Mouse (Mus musculus): ENCODE data around the gene Setd1a.

DNA sequence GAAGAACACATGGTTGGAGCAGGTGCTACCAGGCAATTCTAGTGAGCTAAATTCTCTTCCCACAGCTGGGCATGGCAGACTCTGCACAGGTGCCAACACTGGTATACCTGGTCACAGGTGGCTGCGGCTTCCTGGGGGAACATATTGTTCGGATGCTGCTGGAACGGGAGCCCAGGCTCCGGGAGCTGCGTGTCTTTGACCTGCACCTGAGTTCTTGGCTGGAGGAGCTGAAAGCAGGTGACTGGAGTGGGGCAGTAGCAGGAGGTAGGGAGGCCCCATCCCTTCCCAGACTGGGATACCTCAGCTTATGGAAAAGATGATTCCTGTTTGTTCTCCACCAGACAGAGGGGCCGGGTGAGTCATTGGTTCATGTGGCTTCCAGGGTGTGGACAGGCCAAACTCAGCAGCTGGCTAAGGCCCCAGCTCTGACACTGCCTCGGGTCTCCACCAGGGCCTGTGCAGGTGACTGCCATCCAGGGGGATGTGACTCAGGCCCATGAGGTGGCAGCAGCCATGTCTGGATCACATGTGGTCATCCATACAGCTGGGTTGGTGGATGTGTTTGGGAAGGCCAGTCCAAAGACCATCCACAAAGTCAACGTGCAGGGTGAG, 24.6 kb downstream of the Setd1a start:
- TF ChIP-seq USF1 (IDR thresholded peaks at IDR 0.05; ENCODE audit: low read depth) (no peak), CTCF (IDR thresholded peaks at IDR 0.05; ENCODE audit: control insufficient read depth, insufficient read depth, insufficient read length) (no peak), MYOG (IDR thresholded peaks at IDR 0.05; ENCODE audit: control insufficient read depth, extremely low read depth, insufficient read length) (no peak)
